Mouse (Mus musculus): Measurements from ENCODE around the gene Cdk6.

Cdk6 gene

GRCm38 (mm10) chr5:3574825-3575224 lies 233.5 kb downstream of the Cdk6 start:
- DNase-seq (ENCODE audit: low spot score), result no peak

GRCm38 (mm10) chr5:3577939-3578338 lies 236.7 kb downstream of the Cdk6 start:
- no peak for DNase-seq (ENCODE audit: low spot score)

- no peak for DNase-seq (ENCODE audit: low spot score)
Observed at GRCm38 (mm10) chr5:3579066-3579465, 237.8 kb downstream of the Cdk6 start.
